Mouse (Mus musculus) testis, postnatal 10 days (tissue): ENCODE measurements around the gene Arglu1.

Experiments used
- DNase-seq: peaks from one replicate; pipeline ENCODE4 v3.0.0; 2021; ENCODE audit warnings: low spot score

The Arglu1 gene

GRCm38 (mm10) chr8:8658426-8659224, 31.7 kb downstream of the Arglu1 start:
- DNase-seq: peak; percentile 91

- no peak for DNase-seq
These were observed 32.5 kb downstream of the Arglu1 start for GRCm38 (mm10) chr8:8657692-8658355.

GRCm38 (mm10) chr8:8656578-8657441, 33.5 kb downstream of the Arglu1 start:
- no peak for DNase-seq

GRCm38 (mm10) chr8:8655346-8656340, 34.7 kb downstream of the Arglu1 start:
- DNase-seq: no peak

- no peak for DNase-seq
These were observed 36.3 kb downstream of the Arglu1 start for GRCm38 (mm10) chr8:8653906-8654489.

GRCm38 (mm10) chr8:8653343-8653742, 37.0 kb downstream of the Arglu1 start:
- no peak for DNase-seq

GRCm38 (mm10) chr8:8652388-8652787, 37.9 kb downstream of the Arglu1 start:
- DNase-seq: no peak

- DNase-seq: peak; percentile 43
These were observed 40.4 kb downstream of the Arglu1 start for GRCm38 (mm10) chr8:8649944-8650343.

- no peak for DNase-seq
These were observed 40.8 kb downstream of the Arglu1 start for GRCm38 (mm10) chr8:8649536-8649935.

- no peak for DNase-seq
These were observed 41.6 kb downstream of the Arglu1 start for GRCm38 (mm10) chr8:8648686-8649085.

- DNase-seq: no peak
These were observed 42.5 kb downstream of the Arglu1 start for GRCm38 (mm10) chr8:8647824-8648223.

- no peak for DNase-seq
These were observed 43.0 kb downstream of the Arglu1 start for GRCm38 (mm10) chr8:8647319-8647718.

GRCm38 (mm10) chr8:8644160-8644915, 46.0 kb downstream of the Arglu1 start:
- no peak for DNase-seq

- DNase-seq: no peak
These were observed 50.1 kb downstream of the Arglu1 start for GRCm38 (mm10) chr8:8640264-8640588.

GRCm38 (mm10) chr8:8639569-8640263, 50.6 kb downstream of the Arglu1 start:
- no peak for DNase-seq

- no peak for DNase-seq
These were observed 58.9 kb downstream of the Arglu1 start for GRCm38 (mm10) chr8:8631394-8631793.

- no peak for DNase-seq
These were observed 66.3 kb downstream of the Arglu1 start for GRCm38 (mm10) chr8:8624017-8624416.

GRCm38 (mm10) chr8:8623486-8623885, 66.8 kb downstream of the Arglu1 start:
- DNase-seq: no peak

- DNase-seq: no peak
These were observed 67.8 kb downstream of the Arglu1 start for GRCm38 (mm10) chr8:8622476-8622875.

GRCm38 (mm10) chr8:8622031-8622430, 68.3 kb downstream of the Arglu1 start:
- no peak for DNase-seq
